Mouse (Mus musculus) naive thymus-derived CD4-positive, alpha-beta T cell, adult 5 months (primary cell): ENCODE measurements around the gene Gm21897. TPM values are rescaled to one million over a fixed set of nuclear protein-coding genes. Genes with fewer than 3 reads are reported as not detected.

ENCODE experiments used
- polyA plus RNA-seq: library from polyadenylated mRNA; unstranded; fragments of 100-300 nt; shearing (Covaris generic); gene quantifications from one replicate; pipeline ENCODE4 v1.2.1, GENCODE M21; 2017

Gene Gm21897
- polyA plus RNA-seq: not detected

GRCm38 (mm10) chr16:15317158-15317557 lies at the start of gene Gm21897:
Gm21897 (plus strand) TSS chr16:15317458.

